Mouse (Mus musculus) CH12.LX (cell line): ENCODE results near the gene Rpl35a. TPM values are rescaled to one million over a fixed set of nuclear protein-coding genes. Genes with fewer than 3 reads are reported as not detected.

Experiments used
- DNase-seq: peaks from one replicate; pipeline ENCODE4 v3.0.0-alpha.2; 2013; ENCODE audit errors: extremely low read depth
- H3K27ac ChIP-seq: 2 replicates; pipeline ENCODE4 v1.5.1; 2012; ENCODE audit warnings: low read depth, mild to moderate bottlenecking, control low read depth, moderate library complexity; ENCODE audit not compliant: insufficient read depth
- H3K27me3 ChIP-seq: replicated peaks from 2 replicates; pipeline ENCODE3; 2012; ENCODE audit warnings: inconsistent platforms
- H3K36me3 ChIP-seq, 2 experiments: replicated peaks in 1 of 2; 2 replicates each; pipeline versions ENCODE3 to v1.6.1; 2012; ENCODE audit warnings: inconsistent platforms in 1 of 2, low read length in 1 of 2, mild to moderate bottlenecking in 1 of 2, mixed read lengths in 1 of 2, moderate library complexity in 1 of 2; ENCODE audit not compliant: control insufficient read depth in 1 of 2, insufficient read depth in 1 of 2
- H3K4me1 ChIP-seq, 2 experiments: 2 replicates each; pipeline ENCODE4 v1.6.1; 2012; ENCODE audit warnings: inconsistent platforms in 1 of 2, moderate library complexity in 1 of 2; ENCODE audit not compliant: insufficient read depth in 2 of 2, control insufficient read depth in 1 of 2
- H3K4me2 ChIP-seq: 2 replicates; pipeline ENCODE4 v1.6.1; 2012; ENCODE audit warnings: low read depth, mild to moderate bottlenecking, control low read depth; ENCODE audit not compliant: poor library complexity, insufficient read depth, severe bottlenecking
- H3K4me3 ChIP-seq, 3 experiments: fragments of 150-350 bp in 1 of 3; sonication (generic) in 1 of 3; replicated peaks in 1 of 3; 2 replicates each; pipeline versions ENCODE3 to v1.5.1; 2011 to 2012; ENCODE audit warnings: low read depth in 2 of 3, low read length in 2 of 3, mild to moderate bottlenecking in 2 of 3, moderate library complexity in 2 of 3, control low read depth in 1 of 3, improper control_type of control experiment in 1 of 3, inconsistent platforms in 1 of 3, mixed read lengths in 1 of 3; ENCODE audit not compliant: poor library complexity in 1 of 3
- H3K79me2 ChIP-seq: replicated peaks from 2 replicates; pipeline ENCODE4 v1.6.1; 2012; ENCODE audit warnings: mild to moderate bottlenecking, moderate library complexity; ENCODE audit not compliant: control insufficient read depth, poor library complexity, insufficient read depth, severe bottlenecking; ENCODE audit errors: extremely low read depth
- H3K9ac ChIP-seq: 2 replicates; pipeline ENCODE4 v1.6.1; 2012; ENCODE audit warnings: low read depth, mild to moderate bottlenecking, control low read depth, moderate library complexity; ENCODE audit not compliant: insufficient read depth
- H3K9me3 ChIP-seq: replicated peaks from 2 replicates; pipeline ENCODE3; 2012; ENCODE audit warnings: low read length, inconsistent platforms, mixed read lengths
- CHD1 ChIP-seq: IDR thresholded peaks from 2 replicates; pipeline ENCODE4 v1.6.1; 2012; ENCODE audit warnings: low read depth, low read length, improper control_type of control experiment, inconsistent platforms
- E2F4 ChIP-seq: IDR thresholded peaks from 2 replicates; pipeline ENCODE4 v1.6.1; 2011; ENCODE audit warnings: low read depth, low read length, improper control_type of control experiment; ENCODE audit not compliant: insufficient replicate concordance
- GABPA ChIP-seq: IDR thresholded peaks from 2 replicates; pipeline ENCODE4 v1.6.1; 2012; ENCODE audit warnings: low read depth, low read length, improper control_type of control experiment, inconsistent platforms; ENCODE audit not compliant: insufficient replicate concordance
- HCFC1 ChIP-seq: IDR thresholded peaks from 2 replicates; pipeline ENCODE4 v1.6.1; 2012; ENCODE audit warnings: low read depth, mild to moderate bottlenecking, inconsistent platforms, low read length, improper control_type of control experiment
- IRF4 ChIP-seq: IDR thresholded peaks from 2 replicates; pipeline ENCODE4 v1.6.1; 2014; ENCODE audit warnings: low read depth, mild to moderate bottlenecking, inconsistent platforms, low read length, improper control_type of control experiment
- JUN ChIP-seq: IDR thresholded peaks from 2 replicates; pipeline ENCODE4 v1.6.1; 2011; ENCODE audit warnings: low read depth, mild to moderate bottlenecking, low read length, improper control_type of control experiment, moderate library complexity; ENCODE audit not compliant: insufficient read depth
- JUND ChIP-seq: conservative IDR thresholded peaks from 2 replicates; pipeline ENCODE4 v1.6.1; 2011; ENCODE audit warnings: low read depth, low read length, improper control_type of control experiment
- MAZ ChIP-seq: IDR thresholded peaks from 2 replicates; pipeline ENCODE4 v1.6.1; 2012; ENCODE audit warnings: low read depth, mild to moderate bottlenecking, inconsistent platforms, low read length, improper control_type of control experiment, moderate library complexity
- MEF2A ChIP-seq: IDR thresholded peaks from 2 replicates; pipeline ENCODE4 v1.6.1; 2014; ENCODE audit warnings: low read depth, mild to moderate bottlenecking, inconsistent platforms, low read length, improper control_type of control experiment, borderline replicate concordance
- NELFE ChIP-seq: IDR thresholded peaks from 2 replicates; pipeline ENCODE4 v1.6.1; 2011; ENCODE audit warnings: low read depth, low read length, improper control_type of control experiment
- NRF1 ChIP-seq: IDR thresholded peaks from 2 replicates; pipeline ENCODE4 v1.6.1; 2014; ENCODE audit warnings: low read depth, mild to moderate bottlenecking, inconsistent platforms, low read length, improper control_type of control experiment, moderate library complexity
- RAD21 ChIP-seq: IDR thresholded peaks from 2 replicates; pipeline ENCODE4 v1.6.1; 2011; ENCODE audit warnings: low read depth, mild to moderate bottlenecking, low read length, improper control_type of control experiment, moderate library complexity
- RCOR1 ChIP-seq: conservative IDR thresholded peaks from 2 replicates; pipeline ENCODE4 v1.6.1; 2012; ENCODE audit warnings: low read depth, mild to moderate bottlenecking, inconsistent platforms, low read length, improper control_type of control experiment
- SMC3 ChIP-seq: IDR thresholded peaks from 2 replicates; pipeline ENCODE4 v1.6.1; 2011; ENCODE audit warnings: low read depth, low read length, improper control_type of control experiment
- TBP ChIP-seq: conservative IDR thresholded peaks from 2 replicates; pipeline ENCODE4 v1.6.1; 2011; ENCODE audit warnings: low read depth, low read length, improper control_type of control experiment
- ZMIZ1 ChIP-seq: IDR thresholded peaks from 2 replicates; pipeline ENCODE4 v1.6.1; 2012; ENCODE audit warnings: low read depth, mild to moderate bottlenecking, inconsistent platforms, low read length, improper control_type of control experiment
- ZNF384 ChIP-seq: IDR thresholded peaks from 2 replicates; pipeline ENCODE4 v1.6.1; 2012; ENCODE audit warnings: low read depth, low read length, improper control_type of control experiment, inconsistent platforms
- dilution Hi-C: fragments of 300-500 bp; cut with MboI; formaldehyde crosslinking; loops from 2 replicates; pipeline ENCODE4 v1.14.3; 2020; ENCODE audit warnings: low sequenced_read_pairs; ENCODE audit not compliant: extremely low pct_unique_long_range_greater_than_20kb, extremely low pct_ligation_motif_present
- in situ Hi-C: fragments of 300-500 bp; cut with MboI; formaldehyde crosslinking; loops from 3 replicates; pipeline ENCODE4 v1.14.3; 2019; ENCODE audit warnings: low sequenced_read_pairs, low pct_ligation_motif_present, low pct_unique_long_range_greater_than_20kb, mixed read lengths
- polyA plus RNA-seq: library from polyadenylated mRNA; unstranded; fragments of >175 nt; gene quantifications from 2 replicates; pipeline ENCODE4 v1.2.1, GENCODE M21; 2012; ENCODE audit warnings: low read depth; ENCODE audit not compliant: insufficient read length
- total RNA-seq, 2 experiments: library from RNA; depleted of rRNA; stranded (reverse); fragments of 300-350 nt in 1 of 2; fragments of >200 nt in 1 of 2; gene quantifications; 2 replicates each; pipeline ENCODE4 v1.2.3; 2012 to 2014

Rpl35a gene
- total and polyA plus RNA-seq, 3 experiments: 3,182 to 7,521 (median 3,875) TPM

DNA sequence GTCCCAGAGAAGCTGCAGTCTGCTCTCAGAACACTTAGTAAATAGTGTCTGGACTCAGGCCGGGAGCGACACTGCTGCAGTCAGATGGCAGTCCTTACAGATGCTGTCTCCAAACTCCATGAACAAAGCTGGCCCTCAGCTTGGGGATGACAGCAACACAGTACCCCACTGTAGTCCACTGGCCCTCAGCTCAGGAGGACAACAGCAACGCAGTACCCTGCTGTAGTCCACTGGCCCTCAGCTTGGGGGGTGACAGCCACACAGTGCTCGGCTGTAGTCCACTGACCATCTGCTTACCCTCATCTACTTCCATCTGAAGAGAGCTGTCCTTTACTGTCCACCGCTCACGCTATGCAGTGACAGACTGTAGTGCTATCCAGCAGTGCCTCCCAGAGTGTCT is 46.1 kb upstream of the Rpl35a start:
- Histone ChIP-seq H3K36me3 (peaks cover 57 to 94% of the 10 kb centered on the region in 2 experiments), H3K9ac (no peak overlapping the region), H3K4me2 (no peak overlapping the region), H3K27ac (no peak overlapping the region), H3K27me3 (no peaks in the 10 kb centered on the region), H3K4me1 (no peaks in the 10 kb centered on the region), H3K79me2 (no peaks in the 10 kb centered on the region), H3K4me3 (no peak overlapping the region), H3K9me3 (no peaks in the 10 kb centered on the region)
- DNase-seq: no peak
- dilution Hi-C loops (no loop called here), in situ Hi-C loops (no loop called here)
- TF ChIP-seq RAD21 (no peak), CHD1 (no peak), JUND (no peak), ZNF384 (no peak), MEF2A (no peak), E2F4 (no peak), SMC3 (no peak), IRF4 (no peak)

DNA sequence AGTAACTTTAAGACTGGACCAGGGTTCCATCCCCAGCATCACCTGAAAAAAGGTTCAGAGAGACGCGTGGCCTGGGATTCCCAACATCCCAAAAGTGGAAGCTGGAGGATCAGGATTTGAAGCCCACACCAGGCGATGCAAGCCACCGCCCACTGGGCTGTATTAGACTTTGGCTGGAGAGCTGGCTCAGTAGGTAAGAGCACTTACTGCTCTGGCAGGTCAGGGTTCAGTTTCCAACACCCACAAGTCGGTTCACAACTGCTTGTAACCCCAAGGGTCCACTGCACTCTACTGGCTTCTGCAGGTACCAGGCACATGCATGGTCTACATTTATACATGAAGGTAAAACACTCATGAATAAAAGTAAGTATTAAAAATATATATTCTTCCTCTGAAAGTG is 42.5 kb upstream of the Rpl35a start:
- no peak for DNase-seq
- Histone ChIP-seq H3K9me3 (no peaks in the 10 kb centered on the region), H3K9ac (no peak overlapping the region), H3K27me3 (no peaks in the 10 kb centered on the region), H3K36me3 (peaks cover 36 to 86% of the 10 kb centered on the region in 2 experiments), H3K4me3 (no peak overlapping the region), H3K79me2 (no peaks in the 10 kb centered on the region), H3K4me2 (no peak overlapping the region), H3K4me1 (peaks cover 15 to 18% of the 10 kb centered on the region in 2 experiments), H3K27ac (no peak overlapping the region)
- in situ Hi-C loops (no loop called here), dilution Hi-C loops (no loop called here)
- no peak for TF ChIP-seq SMC3
- no peak for TF ChIP-seq RCOR1
- no peak for TF ChIP-seq NRF1
- no peak for TF ChIP-seq NELFE
- TF ChIP-seq TBP: no peak
- TF ChIP-seq HCFC1: no peak
- no peak for TF ChIP-seq MAZ
- no peak for TF ChIP-seq RAD21
- no peak for TF ChIP-seq GABPA
- no peak for TF ChIP-seq ZMIZ1
- TF ChIP-seq JUND: no peak
- TF ChIP-seq MEF2A: no peak
- no peak for TF ChIP-seq JUN
- TF ChIP-seq ZNF384: no peak
